Mouse (Mus musculus): ENCODE data around the gene Dnah12. TPM values are rescaled to one million over a fixed set of nuclear protein-coding genes. Genes with fewer than 3 reads are reported as not detected.

The Dnah12 gene
- polyA plus RNA-seq, 1 experiment from 2014 or later: 0.19 TPM

- Histone ChIP-seq H3K36me3 (no peaks in the 10 kb centered on the region), H3K9me3 (replicated peaks) (0 out of 2 replicates have a peak, but pooled peaks cover 5% of the 10 kb centered on the region), H3K4me1 (no peaks in the 10 kb centered on the region), H3K4me2 (no peak overlapping the region), H3K4me3 (replicated peaks) (no peak overlapping the region), H3K9ac (replicated peaks) (no peak overlapping the region), H3K27me3 (replicated peaks) (no peaks in the 10 kb centered on the region), H3K27ac (replicated peaks) (no peak overlapping the region)
- no peak for ATAC-seq (ENCODE audit: low FRiP score)
- WGBS: 84% methylated on average over 8 of the region's 8 CpGs
These were observed 65.5 kb downstream of the Dnah12 start for GRCm38 (mm10) chr14:26758566-26758965.

- Histone ChIP-seq H3K36me3 (no peaks in the 10 kb centered on the region), H3K27ac (replicated peaks) (no peak overlapping the region), H3K4me1 (no peaks in the 10 kb centered on the region), H3K9ac (replicated peaks) (no peak overlapping the region), H3K9me3 (replicated peaks) (0 out of 2 replicates have a peak, but pooled peaks cover 5% of the 10 kb centered on the region), H3K4me3 (replicated peaks) (no peak overlapping the region), H3K27me3 (replicated peaks) (no peaks in the 10 kb centered on the region), H3K4me2 (no peak overlapping the region)
- ATAC-seq (ENCODE audit: low FRiP score): no peak
- WGBS: 90% methylated on average over 6 of the region's 6 CpGs
These were observed 71.8 kb downstream of the Dnah12 start for GRCm38 (mm10) chr14:26764827-26765226.

- Histone ChIP-seq H3K4me3 (replicated peaks) (no peak overlapping the region), H3K36me3 (no peaks in the 10 kb centered on the region), H3K27me3 (replicated peaks) (no peaks in the 10 kb centered on the region), H3K9ac (replicated peaks) (no peak overlapping the region), H3K4me2 (no peak overlapping the region), H3K9me3 (replicated peaks) (0 out of 2 replicates have a peak, but pooled peaks cover under 1% of the 10 kb centered on the region), H3K27ac (replicated peaks) (no peak overlapping the region), H3K4me1 (no peaks in the 10 kb centered on the region)
- no peak for ATAC-seq (ENCODE audit: low FRiP score)
- WGBS: 90% methylated on average over 4 of the region's 4 CpGs
These were observed 75.1 kb downstream of the Dnah12 start for GRCm38 (mm10) chr14:26768195-26768594.

DNA sequence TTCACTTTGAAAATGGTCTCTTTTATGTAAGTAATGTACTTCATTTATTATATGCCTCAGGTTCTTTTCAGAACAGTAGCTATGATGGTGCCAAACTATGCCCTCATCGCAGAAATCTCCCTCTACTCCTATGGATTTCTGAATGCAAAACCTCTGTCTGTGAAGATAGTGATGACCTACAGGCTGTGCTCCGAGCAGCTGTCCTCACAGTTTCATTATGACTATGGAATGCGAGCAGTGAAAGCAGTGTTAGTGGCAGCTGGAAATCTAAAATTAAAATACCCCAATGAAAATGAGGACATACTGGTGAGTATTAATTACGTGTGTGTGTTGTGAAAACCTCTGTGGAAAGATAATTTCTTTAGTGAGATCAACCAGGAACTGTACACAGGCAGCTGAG, 80.5 kb downstream of the Dnah12 start:
- Histone ChIP-seq H3K36me3 (no peaks in the 10 kb centered on the region), H3K4me1 (no peaks in the 10 kb centered on the region), H3K9ac (replicated peaks) (no peak overlapping the region), H3K27me3 (replicated peaks) (no peaks in the 10 kb centered on the region), H3K9me3 (replicated peaks) (no peaks in the 10 kb centered on the region), H3K4me3 (replicated peaks) (no peak overlapping the region), H3K27ac (replicated peaks) (no peak overlapping the region), H3K4me2 (no peak overlapping the region)
- 65% methylated on average over 4 of the region's 4 CpGs for WGBS
- ATAC-seq (ENCODE audit: low FRiP score): no peak

- WGBS: 77% methylated on average over 4 of the region's 4 CpGs
- no peak overlapping the region for H3K4me2 ChIP-seq
- no peak for ATAC-seq (ENCODE audit: low FRiP score)
These were observed 90.7 kb downstream of the Dnah12 start for GRCm38 (mm10) chr14:26783731-26784130.

DNA sequence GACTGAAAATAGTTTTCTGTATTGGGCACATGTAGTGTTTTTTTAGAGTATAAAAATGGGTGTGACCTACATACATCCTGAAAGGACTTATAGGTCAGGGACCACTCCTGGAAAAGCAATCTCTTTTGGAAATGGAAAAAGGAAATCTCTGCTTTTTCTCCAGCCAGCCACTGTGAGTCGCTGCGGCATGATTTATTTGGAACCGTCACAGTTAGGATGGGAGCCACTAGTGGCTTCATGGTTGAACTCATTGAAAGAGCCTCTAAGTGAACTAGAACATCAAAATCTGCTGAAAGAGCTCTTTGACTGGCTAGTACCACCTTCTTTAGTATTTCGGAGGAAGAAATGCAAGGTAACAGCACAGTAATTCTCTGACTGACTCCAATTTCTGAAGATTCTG, 92.6 kb downstream of the Dnah12 start:
- no peaks in the 10 kb centered on the region for H3K9me3 ChIP-seq (replicated peaks)
- 47% methylated on average over 4 of the region's 4 CpGs for WGBS
- H3K4me3 ChIP-seq (replicated peaks): no peak overlapping the region
- no peak for ATAC-seq (ENCODE audit: low FRiP score)
- H3K4me2 ChIP-seq: no peak overlapping the region
- H3K36me3 ChIP-seq: no peaks in the 10 kb centered on the region
- no peak overlapping the region for H3K27ac ChIP-seq (replicated peaks)
- no peaks in the 10 kb centered on the region for H3K27me3 ChIP-seq (replicated peaks)
- no peak overlapping the region for H3K9ac ChIP-seq (replicated peaks)
- H3K4me1 ChIP-seq: no peaks in the 10 kb centered on the region

More at GRCm38 (mm10) chr14:26783731-26784130, 90.7 kb downstream of the Dnah12 start:
- Histone ChIP-seq H3K9ac (replicated peaks) (no peak overlapping the region), H3K27me3 (replicated peaks) (no peaks in the 10 kb centered on the region), H3K4me3 (replicated peaks) (no peak overlapping the region), H3K9me3 (replicated peaks) (no peaks in the 10 kb centered on the region), H3K27ac (replicated peaks) (no peak overlapping the region), H3K4me1 (no peaks in the 10 kb centered on the region), H3K36me3 (no peaks in the 10 kb centered on the region)

DNA sequence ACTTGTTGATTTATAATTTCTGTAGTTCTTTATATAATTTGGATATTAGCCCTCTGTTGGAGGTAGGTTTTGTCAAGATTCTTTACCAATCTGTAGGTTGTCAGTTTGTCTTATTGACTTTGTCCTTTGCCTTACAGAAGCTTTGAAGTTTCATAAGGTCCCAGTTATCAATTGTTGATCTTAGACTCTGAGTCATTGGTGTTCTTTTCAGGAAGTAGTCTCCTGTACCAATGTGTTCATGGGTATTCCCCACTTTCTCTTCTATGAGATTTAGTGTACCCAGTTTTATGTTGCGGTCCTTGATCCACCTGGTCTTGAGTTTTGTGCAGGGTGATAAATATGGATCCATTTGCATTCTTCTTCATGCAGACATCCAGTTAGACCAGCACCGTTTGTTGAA, 101.4 kb downstream of the Dnah12 start:
- WGBS: 94% methylated on average over 2 of the region's 2 CpGs
- H3K4me2 ChIP-seq: no peak overlapping the region
- H3K27me3 ChIP-seq (replicated peaks): no peaks in the 10 kb centered on the region
- H3K4me3 ChIP-seq (replicated peaks): no peak overlapping the region
- H3K9me3 ChIP-seq (replicated peaks): no peaks in the 10 kb centered on the region
- no peaks in the 10 kb centered on the region for H3K36me3 ChIP-seq
- no peak overlapping the region for H3K27ac ChIP-seq (replicated peaks)
- no peaks in the 10 kb centered on the region for H3K4me1 ChIP-seq
- H3K9ac ChIP-seq (replicated peaks): no peak overlapping the region
- ATAC-seq (ENCODE audit: low FRiP score): no peak

DNA sequence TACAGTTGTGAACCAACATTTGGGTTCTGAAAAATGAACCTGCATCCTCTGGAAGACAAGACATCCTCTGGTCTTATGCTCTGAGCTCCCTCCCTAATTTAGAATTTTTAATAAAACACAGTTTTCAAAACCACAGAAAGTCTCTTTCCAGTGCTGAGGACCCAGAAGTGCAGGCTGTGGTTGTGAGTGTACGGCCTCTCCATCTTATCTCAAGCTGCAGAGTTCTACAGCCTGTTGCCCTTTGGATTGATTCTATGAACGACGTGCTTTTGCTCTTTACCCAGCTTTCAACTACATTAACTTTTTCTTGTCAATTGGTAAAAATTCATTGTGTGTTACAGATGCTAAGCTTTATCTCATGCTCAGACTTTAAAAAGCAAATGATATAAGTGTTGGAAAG, 105.3 kb downstream of the Dnah12 start:
- no peak for ATAC-seq (ENCODE audit: low FRiP score)
- H3K27me3 ChIP-seq (replicated peaks): no peaks in the 10 kb centered on the region
- H3K9me3 ChIP-seq (replicated peaks): no peaks in the 10 kb centered on the region
- no peak overlapping the region for H3K27ac ChIP-seq (replicated peaks)
- 89% methylated on average over 3 of the region's 3 CpGs for WGBS
- H3K4me1 ChIP-seq: no peaks in the 10 kb centered on the region
- no peak overlapping the region for H3K4me3 ChIP-seq (replicated peaks)
- H3K36me3 ChIP-seq: no peaks in the 10 kb centered on the region
- no peak overlapping the region for H3K9ac ChIP-seq (replicated peaks)
- no peak overlapping the region for H3K4me2 ChIP-seq

- WGBS: 80% methylated on average over 3 of the region's 3 CpGs
- no peaks in the 10 kb centered on the region for H3K9me3 ChIP-seq (replicated peaks)
- no peak overlapping the region for H3K4me2 ChIP-seq
- no peak overlapping the region for H3K27ac ChIP-seq (replicated peaks)
- no peaks in the 10 kb centered on the region for H3K27me3 ChIP-seq (replicated peaks)
- H3K36me3 ChIP-seq: no peaks in the 10 kb centered on the region
- H3K4me3 ChIP-seq (replicated peaks): no peak overlapping the region
- no peak for ATAC-seq (ENCODE audit: low FRiP score)
- H3K4me1 ChIP-seq: no peaks in the 10 kb centered on the region
- H3K9ac ChIP-seq (replicated peaks): no peak overlapping the region
These were observed 106.2 kb downstream of the Dnah12 start for GRCm38 (mm10) chr14:26799286-26799685.

DNA sequence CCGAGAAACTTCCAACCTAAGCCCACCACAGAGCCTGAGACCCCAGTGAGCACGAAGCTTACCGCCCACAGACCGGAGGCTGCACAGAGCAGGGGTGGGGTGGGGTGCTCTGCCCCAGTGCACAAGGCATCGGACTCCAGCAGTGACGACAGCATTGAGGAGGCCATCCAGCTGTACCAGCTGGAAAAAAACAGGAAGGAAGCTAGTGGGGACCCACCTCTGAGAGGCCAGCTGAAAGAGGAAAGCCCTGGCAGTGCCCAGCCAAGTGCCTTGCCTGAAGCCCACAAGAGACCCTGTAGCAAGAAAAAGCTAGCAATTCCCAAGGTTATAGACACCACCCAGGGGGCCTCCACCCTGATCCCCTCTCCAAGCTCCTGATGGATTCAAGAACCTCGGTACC, 112.4 kb downstream of the Dnah12 start:
- Histone ChIP-seq H3K4me1 (no peaks in the 10 kb centered on the region), H3K4me2 (no peak overlapping the region), H3K27me3 (replicated peaks) (no peaks in the 10 kb centered on the region), H3K36me3 (no peaks in the 10 kb centered on the region), H3K9ac (replicated peaks) (no peak overlapping the region), H3K27ac (replicated peaks) (no peak overlapping the region), H3K9me3 (replicated peaks) (no peaks in the 10 kb centered on the region), H3K4me3 (replicated peaks) (no peak overlapping the region)
- 87% methylated on average over 7 of the region's 7 CpGs for WGBS
- no peak for ATAC-seq (ENCODE audit: low FRiP score)

GRCm38 (mm10) chr14:26812734-26813133, 119.7 kb downstream of the Dnah12 start:
- ATAC-seq (ENCODE audit: low FRiP score): no peak
- no peak overlapping the region for H3K27ac ChIP-seq (replicated peaks)
- H3K9ac ChIP-seq (replicated peaks): no peak overlapping the region
- no peak overlapping the region for H3K4me2 ChIP-seq
- no peaks in the 10 kb centered on the region for H3K27me3 ChIP-seq (replicated peaks)
- H3K4me1 ChIP-seq: no peaks in the 10 kb centered on the region
- 88% methylated on average over 11 of the region's 11 CpGs for WGBS
- no peaks in the 10 kb centered on the region for H3K9me3 ChIP-seq (replicated peaks)
- H3K36me3 ChIP-seq: no peaks in the 10 kb centered on the region
- no peak overlapping the region for H3K4me3 ChIP-seq (replicated peaks)

DNA sequence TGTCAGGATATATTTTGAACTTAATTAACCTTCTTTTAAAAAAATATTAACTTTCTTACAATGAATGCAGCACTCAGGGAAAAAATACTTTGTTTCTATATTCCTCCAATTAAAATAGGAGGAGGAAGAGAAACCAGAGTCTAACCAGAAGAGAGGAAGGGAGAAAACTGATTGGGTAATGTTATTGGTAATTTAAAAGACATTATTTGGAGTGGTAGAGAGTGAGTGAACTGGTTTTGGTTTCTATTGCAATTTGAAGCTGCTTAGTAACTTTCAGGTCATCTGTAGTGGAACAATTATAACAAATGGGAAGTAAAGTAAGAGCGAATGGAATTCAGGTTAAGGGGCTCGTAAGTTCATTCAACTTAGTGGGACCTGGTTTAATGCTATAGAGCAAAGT, 120.8 kb downstream of the Dnah12 start:
- Histone ChIP-seq H3K4me2 (no peak overlapping the region), H3K9ac (replicated peaks) (no peak overlapping the region), H3K4me3 (replicated peaks) (no peak overlapping the region), H3K36me3 (no peaks in the 10 kb centered on the region), H3K9me3 (replicated peaks) (no peaks in the 10 kb centered on the region), H3K27ac (replicated peaks) (no peak overlapping the region), H3K4me1 (no peaks in the 10 kb centered on the region), H3K27me3 (replicated peaks) (no peaks in the 10 kb centered on the region)
- ATAC-seq (ENCODE audit: low FRiP score): no peak
- 91% methylated on average over 2 of the region's 2 CpGs for WGBS

GRCm38 (mm10) chr14:26814908-26815307, 121.8 kb downstream of the Dnah12 start:
- H3K27me3 ChIP-seq (replicated peaks): no peaks in the 10 kb centered on the region
- H3K9me3 ChIP-seq (replicated peaks): no peaks in the 10 kb centered on the region
- 51% methylated on average over 3 of the region's 3 CpGs for WGBS
- H3K9ac ChIP-seq (replicated peaks): no peak overlapping the region
- H3K4me1 ChIP-seq: no peaks in the 10 kb centered on the region
- ATAC-seq (ENCODE audit: low FRiP score): no peak
- H3K4me3 ChIP-seq (replicated peaks): no peak overlapping the region
- no peak overlapping the region for H3K27ac ChIP-seq (replicated peaks)
- H3K36me3 ChIP-seq: no peaks in the 10 kb centered on the region
- no peak overlapping the region for H3K4me2 ChIP-seq
